Mouse (Mus musculus): ENCODE measurements around the gene Stk32c.

DNA sequence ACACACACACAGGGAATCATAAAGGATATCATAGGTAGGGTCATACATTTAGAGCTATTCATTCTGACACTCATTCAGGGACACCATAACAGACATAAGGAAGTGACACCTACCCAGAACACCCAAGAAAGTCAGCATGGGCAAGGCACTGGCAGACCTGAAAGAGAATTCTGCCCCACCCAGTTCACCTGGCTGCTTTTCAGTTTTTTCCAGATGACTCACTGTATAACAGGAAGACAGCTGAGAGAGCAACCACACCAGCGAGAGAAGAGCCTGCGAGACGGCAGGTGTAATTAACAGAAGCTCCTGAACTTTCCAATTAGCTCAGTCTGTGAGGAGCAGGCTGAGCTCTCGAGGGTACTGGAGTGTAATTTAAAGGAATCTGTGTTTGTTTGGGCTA lies 44.0 kb downstream of the Stk32c start:
- no peak for TF ChIP-seq CTCF (conservative IDR thresholded peaks at IDR 0.05; ENCODE audit: insufficient read depth, insufficient read length, low read depth, low read length)
- TF ChIP-seq POLR2A (IDR thresholded peaks at IDR 0.05; ENCODE audit: low read depth, low read length) = no peak
